Mouse (Mus musculus): ENCODE measurements at regions not wholly inside any gene's neighbourhood (a gene's known extent, or its start where the extent isn't known, plus 50 kb on each side); places are given as distances from the start of the nearest gene placed in this dataset.

DNA sequence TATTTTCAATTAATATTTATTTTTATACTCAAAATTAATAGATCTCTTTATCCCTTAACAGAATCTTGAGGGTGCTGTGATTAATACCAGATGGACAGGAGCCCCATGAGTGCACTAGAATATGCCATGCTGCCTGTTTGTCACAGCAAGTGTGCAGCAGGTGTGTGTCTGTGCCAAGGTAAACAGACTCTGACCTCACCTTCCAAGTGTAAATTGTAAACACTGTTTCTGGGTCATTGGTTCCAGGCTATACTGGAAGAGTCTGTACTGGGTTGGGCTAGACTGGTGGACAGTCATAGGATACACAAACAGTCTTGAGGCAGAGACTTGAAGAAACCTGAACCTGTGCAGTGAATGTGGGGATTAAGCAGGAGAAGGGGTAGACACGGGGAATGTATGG, 422.2 kb downstream of the Gm21833 start:
- DNase-seq (ENCODE audit: low spot score) (no peak), ATAC-seq (no peak)
- Histone ChIP-seq H3K36me3 (ENCODE audit: insufficient read depth, low read length) (no peaks in the 10 kb centered on the region), H3K27me3 (ENCODE audit: insufficient read depth, low read length) (no peaks in the 10 kb centered on the region), H3K27ac (no peak overlapping the region), H3K9me3 (ENCODE audit: low read length) (no peaks in the 10 kb centered on the region), H3K4me3 (ENCODE audit: low read length) (no peak overlapping the region), H3K4me2 (ENCODE audit: low read depth, low read length) (no peak overlapping the region), H3K9ac (replicated peaks; ENCODE audit: low read length) (no peak overlapping the region), H3K4me1 (ENCODE audit: insufficient read depth, low read length) (no peaks in the 10 kb centered on the region)
- TF ChIP-seq CTCF (IDR thresholded peaks at IDR 0.05; ENCODE audit: low read depth): no peak
- WGBS: 71% methylated on average over 1 of the region's 1 CpGs

DNA sequence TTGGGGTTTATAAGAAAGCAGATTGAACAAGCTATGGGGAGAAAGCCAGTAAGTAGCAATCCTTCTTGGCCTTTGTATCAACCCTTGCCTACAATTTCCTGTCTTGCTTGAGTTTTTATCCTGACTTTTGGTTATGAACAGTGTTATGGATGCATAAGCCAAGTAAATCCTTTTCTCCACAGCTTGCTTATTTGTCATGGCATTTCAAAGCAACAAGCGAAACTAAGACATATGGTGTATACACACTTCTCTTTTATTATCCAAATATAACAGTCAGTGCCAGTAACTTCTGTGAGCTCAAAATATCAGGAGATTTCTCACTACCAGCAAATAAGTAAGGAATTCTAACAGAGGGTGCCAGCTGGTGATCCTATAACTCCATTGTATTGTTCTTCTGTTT, 426.0 kb downstream of the Gm21833 start:
- H3K27ac ChIP-seq: no peak overlapping the region
- H3K9ac ChIP-seq (replicated peaks; ENCODE audit: low read length): no peak overlapping the region
- H3K36me3 ChIP-seq (ENCODE audit: insufficient read depth, low read length): no peaks in the 10 kb centered on the region
- WGBS: 78% methylated on average over 1 of the region's 1 CpGs
- no peak for ATAC-seq
- TF ChIP-seq CTCF (IDR thresholded peaks at IDR 0.05; ENCODE audit: low read depth): no peak
- no peaks in the 10 kb centered on the region for H3K27me3 ChIP-seq (ENCODE audit: insufficient read depth, low read length)
- H3K4me3 ChIP-seq (ENCODE audit: low read length): no peak overlapping the region
- no peaks in the 10 kb centered on the region for H3K9me3 ChIP-seq (ENCODE audit: low read length)
- DNase-seq (ENCODE audit: low spot score): no peak
- no peak overlapping the region for H3K4me2 ChIP-seq (ENCODE audit: low read depth, low read length)
- no peaks in the 10 kb centered on the region for H3K4me1 ChIP-seq (ENCODE audit: insufficient read depth, low read length)

DNA sequence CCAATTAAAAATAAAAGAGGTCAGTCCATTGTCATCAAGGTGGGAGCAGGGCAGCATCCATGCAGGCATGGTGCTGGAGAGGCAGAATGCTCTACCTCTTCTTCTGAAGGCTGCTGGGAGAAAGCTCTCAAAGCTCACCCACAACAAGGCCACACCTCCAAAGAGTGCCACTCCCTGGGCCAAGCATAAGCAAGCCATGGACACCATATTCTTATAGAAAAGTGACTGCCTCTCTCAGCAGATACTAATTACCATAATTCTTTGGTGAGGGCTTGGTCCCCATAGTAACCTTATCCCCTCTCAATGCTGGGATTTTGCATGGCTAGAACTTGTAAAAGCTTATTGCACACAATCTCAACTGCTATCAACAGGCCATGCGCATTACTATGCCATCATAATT, 443.7 kb downstream of the Gm21833 start:
- no peaks in the 10 kb centered on the region for H3K27me3 ChIP-seq (ENCODE audit: insufficient read depth, low read length)
- no peaks in the 10 kb centered on the region for H3K4me1 ChIP-seq (ENCODE audit: insufficient read depth, low read length)
- no peak for ATAC-seq
- WGBS: 85% methylated on average over 1 of the region's 1 CpGs
- no peaks in the 10 kb centered on the region for H3K9me3 ChIP-seq (ENCODE audit: low read length)
- H3K4me3 ChIP-seq (ENCODE audit: low read length): no peak overlapping the region
- H3K27ac ChIP-seq: no peak overlapping the region
- H3K4me2 ChIP-seq (ENCODE audit: low read depth, low read length): no peak overlapping the region
- no peaks in the 10 kb centered on the region for H3K36me3 ChIP-seq (ENCODE audit: insufficient read depth, low read length)
- TF ChIP-seq CTCF (IDR thresholded peaks at IDR 0.05; ENCODE audit: low read depth): no peak
- H3K9ac ChIP-seq (replicated peaks; ENCODE audit: low read length): no peak overlapping the region
- DNase-seq (ENCODE audit: low spot score): no peak

DNA sequence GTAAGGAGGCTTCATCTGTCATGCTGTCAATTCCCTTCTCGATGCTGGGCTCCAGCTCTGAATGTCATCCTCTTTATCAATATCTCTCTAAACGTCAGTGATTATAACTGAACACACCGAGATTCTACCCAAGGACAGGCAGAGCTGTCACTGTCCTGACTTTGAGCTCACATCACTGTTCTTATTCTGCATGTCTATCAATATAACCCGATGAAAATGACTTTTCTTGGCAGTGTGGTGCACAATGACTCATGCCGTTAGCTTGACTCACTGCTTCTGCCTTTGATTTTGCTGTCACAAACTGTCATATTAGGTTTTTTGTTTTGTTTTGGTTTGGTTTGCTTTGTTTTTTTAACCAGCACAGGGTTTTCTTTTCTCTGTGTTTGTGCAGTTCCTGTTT, 488.1 kb downstream of the Gm21833 start:
- WGBS: 61% methylated on average over 5 of the region's 5 CpGs
- Histone ChIP-seq H3K4me2 (ENCODE audit: low read depth, low read length) (no peak overlapping the region), H3K36me3 (ENCODE audit: insufficient read depth, low read length) (no peaks in the 10 kb centered on the region), H3K9me3 (ENCODE audit: low read length) (no peaks in the 10 kb centered on the region), H3K27me3 (ENCODE audit: insufficient read depth, low read length) (no peaks in the 10 kb centered on the region), H3K27ac (no peak overlapping the region), H3K4me3 (ENCODE audit: low read length) (no peak overlapping the region), H3K4me1 (ENCODE audit: insufficient read depth, low read length) (no peaks in the 10 kb centered on the region), H3K9ac (replicated peaks; ENCODE audit: low read length) (no peak overlapping the region)
- ATAC-seq (no peak), DNase-seq (ENCODE audit: low spot score) (no peak)
- TF ChIP-seq CTCF (IDR thresholded peaks at IDR 0.05; ENCODE audit: low read depth): no peak

- no peak overlapping the region for H3K4me2 ChIP-seq (ENCODE audit: low read depth, low read length)
- H3K4me3 ChIP-seq (ENCODE audit: low read length): no peak overlapping the region
- WGBS: 54% methylated on average over 2 of the region's 2 CpGs
- DNase-seq (ENCODE audit: low spot score) (peak; percentile 41), ATAC-seq (no peak)
- H3K36me3 ChIP-seq (ENCODE audit: insufficient read depth, low read length): no peaks in the 10 kb centered on the region
- H3K27ac ChIP-seq: no peak overlapping the region
- H3K9me3 ChIP-seq (ENCODE audit: low read length): no peaks in the 10 kb centered on the region
- H3K9ac ChIP-seq (replicated peaks; ENCODE audit: low read length): no peak overlapping the region
- H3K27me3 ChIP-seq (ENCODE audit: insufficient read depth, low read length): no peaks in the 10 kb centered on the region
- no peak for TF ChIP-seq CTCF (IDR thresholded peaks at IDR 0.05; ENCODE audit: low read depth)
- no peaks in the 10 kb centered on the region for H3K4me1 ChIP-seq (ENCODE audit: insufficient read depth, low read length)
Observed at GRCm38 (mm10) chr16:83326826-83327225, 498.6 kb downstream of the Gm21833 start.

DNA sequence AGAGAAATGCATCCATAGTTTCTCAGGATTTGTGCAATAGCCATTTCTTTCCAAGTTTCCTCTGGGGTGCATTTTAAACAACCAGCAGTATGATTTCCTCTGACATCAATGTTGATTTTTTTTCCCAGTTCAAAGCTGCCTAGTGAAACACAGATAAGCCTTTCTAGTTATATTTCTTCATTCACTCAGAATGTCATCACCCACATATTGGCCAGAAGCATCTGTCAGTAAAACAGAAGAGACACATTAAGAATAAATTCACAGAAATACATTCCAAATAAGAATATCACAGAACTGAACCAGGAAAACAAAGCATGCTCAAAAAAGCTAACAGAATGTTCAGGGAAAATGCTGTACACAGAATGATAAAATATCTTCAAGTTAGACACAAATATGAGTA, 522.9 kb downstream of the Gm21833 start:
- no peaks in the 10 kb centered on the region for H3K4me1 ChIP-seq (ENCODE audit: insufficient read depth, low read length)
- H3K4me2 ChIP-seq (ENCODE audit: low read depth, low read length): no peak overlapping the region
- no peak for TF ChIP-seq CTCF (IDR thresholded peaks at IDR 0.05; ENCODE audit: low read depth)
- no peak overlapping the region for H3K27ac ChIP-seq
- no peaks in the 10 kb centered on the region for H3K36me3 ChIP-seq (ENCODE audit: insufficient read depth, low read length)
- no peak overlapping the region for H3K9ac ChIP-seq (replicated peaks; ENCODE audit: low read length)
- H3K4me3 ChIP-seq (ENCODE audit: low read length): no peak overlapping the region
- no peak for ATAC-seq
- H3K27me3 ChIP-seq (ENCODE audit: insufficient read depth, low read length): no peaks in the 10 kb centered on the region
- no peak for DNase-seq (ENCODE audit: low spot score)
- H3K9me3 ChIP-seq (ENCODE audit: low read length): no peaks in the 10 kb centered on the region

GRCm38 (mm10) chr16:83394581-83394980, 566.4 kb downstream of the Gm21833 start:
- H3K9me3 ChIP-seq (ENCODE audit: low read length): no peaks in the 10 kb centered on the region
- no peak for TF ChIP-seq CTCF (IDR thresholded peaks at IDR 0.05; ENCODE audit: low read depth)
- DNase-seq (ENCODE audit: low spot score) (no peak), ATAC-seq (no peak)
- H3K9ac ChIP-seq (replicated peaks; ENCODE audit: low read length): no peak overlapping the region
- H3K4me3 ChIP-seq (ENCODE audit: low read length): no peak overlapping the region
- H3K4me1 ChIP-seq (ENCODE audit: insufficient read depth, low read length): no peaks in the 10 kb centered on the region
- H3K27ac ChIP-seq: no peak overlapping the region
- no peaks in the 10 kb centered on the region for H3K36me3 ChIP-seq (ENCODE audit: insufficient read depth, low read length)
- H3K4me2 ChIP-seq (ENCODE audit: low read depth, low read length): no peak overlapping the region
- no peaks in the 10 kb centered on the region for H3K27me3 ChIP-seq (ENCODE audit: insufficient read depth, low read length)
- 86% methylated on average over 2 of the region's 2 CpGs for WGBS

Data from hindbrain, postnatal 0 days (tissue).